Mouse (Mus musculus): ENCODE results near the gene Csnk1d. TPM values are rescaled to one million over a fixed set of nuclear protein-coding genes. Genes with fewer than 3 reads are reported as not detected.

The Csnk1d gene
- 216 TPM for polyA plus RNA-seq (2017; shearing (Covaris generic))

GRCm38 (mm10) chr11:120990951-120991526 lies at the start of gene Csnk1d:
Gene Csnk1d (minus strand): TSS chr11:120991330.

GRCm38 (mm10) chr11:121039302-121039701 lies 48.2 kb upstream of the Csnk1d start, which contains the start of gene Cd7:
Gene Cd7 (minus strand): TSS chr11:121039418.

GRCm38 (mm10) chr11:120948328-120948727 lies 42.8 kb downstream of the Csnk1d start, which contains the start of gene Slc16a3:
Gene Slc16a3 (plus strand): TSS chr11:120948480.

GRCm38 (mm10) chr11:120932564-120933398 lies 58.3 kb downstream of the Csnk1d start, which contains the start of gene Ccdc57:
Gene Ccdc57 (minus strand): TSS chr11:120932872.

Other genes starting within 250 kb of the Csnk1d start
- 9.5 TPM for gene Hmga1b, start 228.5 kb downstream of the Csnk1d start, polyA plus RNA-seq (2017; shearing (Covaris generic))
- 29.1 TPM for gene Rfng, start 207.1 kb downstream of the Csnk1d start, polyA plus RNA-seq (2017; shearing (Covaris generic))
- 70.8 TPM for gene Gps1, start 207.1 kb downstream of the Csnk1d start, polyA plus RNA-seq (2017; shearing (Covaris generic))
- gene Dus1l, start 194.9 kb downstream of the Csnk1d start, polyA plus RNA-seq (2017; shearing (Covaris generic)) = 42.8 TPM
- 39.2 TPM for gene Fasn, start 166.8 kb downstream of the Csnk1d start, polyA plus RNA-seq (2017; shearing (Covaris generic))
- gene Ccdc57, start 58.5 kb downstream of the Csnk1d start, polyA plus RNA-seq (2017; shearing (Covaris generic)) = not detected
- 7.9 TPM for gene Slc16a3, start 42.9 kb downstream of the Csnk1d start, polyA plus RNA-seq (2017; shearing (Covaris generic))
- 159 TPM for gene Cd7, start 48.1 kb upstream of the Csnk1d start, polyA plus RNA-seq (2017; shearing (Covaris generic))
- 0.40 TPM for gene Sectm1b, start 72.2 kb upstream of the Csnk1d start, polyA plus RNA-seq (2017; shearing (Covaris generic))
- 0.29 TPM for gene Sectm1a, start 89.9 kb upstream of the Csnk1d start, polyA plus RNA-seq (2017; shearing (Covaris generic))
- 0.18 TPM for gene Tex19.2, start 127.3 kb upstream of the Csnk1d start, polyA plus RNA-seq (2017; shearing (Covaris generic))
- gene Tex19.1, start 154.8 kb upstream of the Csnk1d start, polyA plus RNA-seq (2017; shearing (Covaris generic)) = not detected
- gene Uts2r, start 168.9 kb upstream of the Csnk1d start, polyA plus RNA-seq (2017; shearing (Covaris generic)) = not detected
- 1.5 TPM for gene Hexdc, start 213.1 kb upstream of the Csnk1d start, polyA plus RNA-seq (2017; shearing (Covaris generic))
- gene Ogfod3, start 213.4 kb upstream of the Csnk1d start, polyA plus RNA-seq (2017; shearing (Covaris generic)) = 21.6 TPM
- gene Cybc1, start 238.0 kb upstream of the Csnk1d start, polyA plus RNA-seq (2017; shearing (Covaris generic)) = 78.1 TPM
- 27.8 TPM for gene Narf, start 245.9 kb upstream of the Csnk1d start, polyA plus RNA-seq (2017; shearing (Covaris generic))